ENCODE assay signal across 8 mouse cellular contexts in genomic region chr16:32419517-32420483, GRCm38 (mm10). TPM values are rescaled to one million over a fixed set of nuclear protein-coding genes. Genes with fewer than 3 reads are reported as not detected.
A peak's percentile ranks its signal among the peaks of the same experiment; 100 is the strongest.
DNase-seq lines count a peak whose midpoint lies in the region; ATAC-seq lines count a peak whose summit lies in the region.

Gene Tctex1d2 (plus strand): TSS chr16:32419702.

- no peaks in the 10 kb centered on the region; the same call in 1 of the 2 replicates for H3K9me3 ChIP-seq in intestine, embryonic 14.5 days (ENCODE audit: control insufficient read depth, low read length)

- peaks cover 12% of the 10 kb centered on the region; the same call in 1 of the 2 replicates for H3K4me1 ChIP-seq in intestine, embryonic 14.5 days (replicated peaks; ENCODE audit: control insufficient read depth, insufficient read depth, low read length)

- H3K27ac ChIP-seq in intestine, embryonic 14.5 days (ENCODE audit: low read depth): peak within 1 kb of the TSS; percentile 89

- peak within 1 kb of the TSS; percentile 63 for H3K9ac ChIP-seq in intestine, embryonic 14.5 days (ENCODE audit: low read length)

- peak within 1 kb of the TSS; percentile 64 for H3K4me3 ChIP-seq in intestine, embryonic 14.5 days (ENCODE audit: low read depth, low read length)

- H3K4me2 ChIP-seq in intestine, embryonic 14.5 days (ENCODE audit: low read length): peak within 1 kb of the TSS; percentile 80

- peak; percentile 98 for ATAC-seq in intestine, embryonic 14.5 days (replicated peaks; ENCODE audit: low FRiP score, low TSS enrichment, low read depth)

- intact Hi-C loops in left cerebral cortex, postnatal 14 days (cut with DNase I): no loop called here

- peak; percentile 90 to 93 for DNase-seq in adrenal gland, adult 18-20 months (ENCODE audit: low spot score in 2 of 2)
- peak; percentile 96 for DNase-seq in embryo, embryonic 11 days
- DNase-seq in gastrocnemius, postnatal 25 days: peak; percentile 93
- peak; percentile 96 for DNase-seq in intestine, embryonic 14.5 days (ENCODE audit: low spot score)
- peak; percentile 94 to 97 for DNase-seq in left cerebral cortex, postnatal 14 days (ENCODE audit: low spot score in 2 of 2)
- DNase-seq in mesoderm, embryonic 11.5 days (ENCODE audit: low read depth, low spot score): peak; percentile 96
- peak; percentile 89 to 91 for DNase-seq in right cerebral cortex, postnatal 36 days (ENCODE audit: low spot score in 2 of 2)
- DNase-seq in yolk sac, embryonic 10.5 days (ENCODE audit: low spot score): peak; percentile 93

- no peaks in the 10 kb centered on the region for H3K36me3 ChIP-seq in intestine, embryonic 14.5 days (ENCODE audit: control insufficient read depth, insufficient read depth, low read length)

- H3K27me3 ChIP-seq in intestine, embryonic 14.5 days (replicated peaks; ENCODE audit: control insufficient read depth, insufficient read depth, low read length): no peaks in the 10 kb centered on the region

- under 1% methylated on average over 45 of the region's 45 CpGs for WGBS in intestine, embryonic 14.5 days

RNA-seq across cellular contexts. Expression of gene Tctex1d2, which starts in this region (rescaled TPM):
- total RNA-seq in adrenal gland, adult 18-20 months (2021): 1 to 10 TPM; 5.0 to 5.6 TPM
- 1 to 10 TPM; 4.1 to 4.3 TPM for total RNA-seq in gastrocnemius, postnatal 25 days (2021)
- polyA plus RNA-seq in intestine, embryonic 14.5 days (2014; fragmentation: Nextera tagmentation; extraction: Ambion mirVana): 43.0 and 43.9 TPM in 2 replicates
- 10 to 100 TPM; 12.9 to 14.5 TPM for total RNA-seq in left cerebral cortex, postnatal 14 days (2021)

Comparison
In these comparisons a context has a peak if more than half of its experiments do, and no peak if none do; other contexts are left out.
1. Peak in every context shown above with its lines: DNase-seq, ATAC-seq, H3K4me3 ChIP-seq and H3K27ac ChIP-seq.